Mouse (Mus musculus) embryonic fibroblast, embryonic 13.5 days (primary cell): ENCODE data around the gene Gfi1.

ENCODE experiments used
- CTCF ChIP-seq: IDR thresholded peaks from 2 replicates; pipeline ENCODE4 v1.5.1; 2011; ENCODE audit warnings: mild to moderate bottlenecking, control low read depth, low read length, moderate library complexity, borderline replicate concordance; ENCODE audit not compliant: insufficient read depth
- POLR2A ChIP-seq: IDR thresholded peaks from 2 replicates; pipeline ENCODE4 v1.6.1; 2011; ENCODE audit warnings: low read depth, mild to moderate bottlenecking, control low read depth, low read length, moderate library complexity

DNA sequence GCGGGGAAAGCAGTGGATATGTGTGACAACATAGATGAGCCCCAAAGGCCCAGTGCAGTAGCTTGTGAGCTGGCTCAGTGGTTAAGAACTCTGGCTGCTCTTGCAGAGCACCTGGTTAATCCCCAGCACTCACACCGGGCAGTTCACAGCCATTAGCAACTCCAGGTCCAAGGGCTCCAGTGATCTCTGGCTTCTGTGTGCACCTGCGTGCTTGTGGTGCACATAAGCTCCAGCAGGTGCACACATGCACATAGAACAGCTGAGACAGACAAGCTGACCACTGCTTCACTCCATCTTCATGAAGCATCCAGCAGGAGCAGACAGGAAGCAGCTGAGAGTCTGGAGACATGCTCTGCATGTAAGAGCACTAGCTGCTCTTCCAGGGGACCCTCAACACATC lies 12.5 kb upstream of the Gfi1 start:
- TF ChIP-seq POLR2A, result no peak
- no peak for TF ChIP-seq CTCF
